Mouse (Mus musculus): Measurements from ENCODE around the gene Slu7.
A peak's percentile ranks its signal among the peaks of the same experiment; 100 is the strongest.

Slu7 gene

DNA sequence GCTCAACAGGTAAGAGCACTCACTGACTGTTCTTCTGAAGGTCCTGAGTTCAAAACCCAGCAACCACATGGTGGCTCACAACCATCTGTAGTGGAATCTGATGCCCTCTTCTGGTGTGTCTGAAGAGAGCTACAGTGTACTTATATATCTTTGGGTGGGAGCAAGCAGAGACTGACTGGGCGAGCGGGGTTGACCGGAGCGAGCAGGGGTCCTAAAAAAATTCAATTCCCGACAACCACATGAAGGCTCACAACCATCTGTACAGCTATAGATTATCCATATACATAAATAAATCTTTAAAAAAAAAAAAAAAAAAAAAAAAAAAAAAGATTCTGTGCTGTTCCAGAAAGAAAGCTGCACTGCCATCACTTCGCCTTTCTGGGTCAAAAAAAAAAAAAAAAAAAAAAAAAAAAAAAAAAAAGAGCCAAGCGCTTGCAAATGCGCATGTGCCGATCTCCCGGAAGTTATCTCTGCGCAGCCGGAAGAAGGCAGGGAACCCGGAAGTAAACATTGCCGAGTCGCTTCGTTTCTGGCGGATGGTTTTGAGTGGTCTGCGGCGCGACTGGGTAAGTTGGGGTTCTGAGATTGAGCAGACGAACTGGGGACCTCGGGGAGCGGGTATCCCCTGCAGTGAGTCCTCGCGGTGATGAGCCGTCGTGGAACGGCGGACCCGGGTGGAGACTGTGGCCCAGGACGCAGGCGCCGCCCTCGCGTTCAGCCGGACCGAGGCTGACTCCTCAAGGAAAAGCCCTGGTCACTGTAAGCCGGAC lies at the start of gene Slu7:
Slu7 (plus strand) TSS at position 491 of the 770 bp plus-strand sequence.
- peak; percentile 61 to 71 for DNase-seq (ENCODE audit: low spot score in 2 of 2)

GRCm38 (mm10) chr11:43385055-43385649 lies 48.4 kb upstream of the Slu7 start:
- peak; percentile 30 to 45 for DNase-seq (ENCODE audit: low spot score in 2 of 2)

GRCm38 (mm10) chr11:43385716-43386115 lies 47.8 kb upstream of the Slu7 start:
- DNase-seq (ENCODE audit: low spot score in 2 of 2) = no peak

DNA sequence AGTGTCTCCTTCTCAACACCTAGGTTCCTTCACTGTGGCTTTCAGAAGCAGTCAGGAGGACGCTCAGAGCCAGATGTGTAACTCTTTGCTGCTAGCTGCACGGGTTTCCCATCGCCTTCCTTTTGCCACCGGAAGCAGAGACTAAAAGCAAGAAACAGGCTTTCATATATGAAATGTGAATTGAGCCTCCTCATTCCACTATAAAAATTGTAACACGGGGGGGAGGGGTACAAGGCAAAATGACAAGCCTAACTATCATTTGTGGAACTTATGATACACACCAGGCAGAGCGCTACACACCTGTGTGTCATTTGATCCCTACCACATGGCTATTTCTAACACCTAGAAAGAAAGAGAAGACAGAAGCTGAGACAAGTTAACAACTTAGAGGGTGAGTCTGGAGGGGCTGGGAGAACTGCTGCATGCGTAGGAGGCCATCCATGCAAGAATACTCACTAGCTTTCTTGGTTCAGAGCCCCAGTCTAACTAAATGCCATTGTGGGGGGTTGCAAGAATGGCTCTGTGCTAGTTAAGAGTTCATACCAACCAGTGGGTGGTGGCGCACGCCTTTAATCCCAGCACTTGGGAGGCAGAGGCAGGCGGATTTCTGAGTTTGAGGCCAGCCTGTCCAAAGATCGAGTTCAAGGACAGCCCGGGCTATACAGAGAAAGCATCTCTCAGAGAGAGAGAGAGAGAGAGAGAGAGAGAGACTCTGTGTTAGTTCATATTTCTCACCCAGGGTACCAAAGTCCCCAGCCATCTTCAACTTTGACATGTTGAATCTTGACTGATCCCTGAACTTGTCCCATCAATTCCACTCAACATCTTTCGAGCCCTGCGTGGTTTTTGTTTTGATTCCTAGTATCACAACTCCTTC lies 46.3 kb upstream of the Slu7 start:
- DNase-seq (ENCODE audit: low spot score in 2 of 2) = no peak

DNA sequence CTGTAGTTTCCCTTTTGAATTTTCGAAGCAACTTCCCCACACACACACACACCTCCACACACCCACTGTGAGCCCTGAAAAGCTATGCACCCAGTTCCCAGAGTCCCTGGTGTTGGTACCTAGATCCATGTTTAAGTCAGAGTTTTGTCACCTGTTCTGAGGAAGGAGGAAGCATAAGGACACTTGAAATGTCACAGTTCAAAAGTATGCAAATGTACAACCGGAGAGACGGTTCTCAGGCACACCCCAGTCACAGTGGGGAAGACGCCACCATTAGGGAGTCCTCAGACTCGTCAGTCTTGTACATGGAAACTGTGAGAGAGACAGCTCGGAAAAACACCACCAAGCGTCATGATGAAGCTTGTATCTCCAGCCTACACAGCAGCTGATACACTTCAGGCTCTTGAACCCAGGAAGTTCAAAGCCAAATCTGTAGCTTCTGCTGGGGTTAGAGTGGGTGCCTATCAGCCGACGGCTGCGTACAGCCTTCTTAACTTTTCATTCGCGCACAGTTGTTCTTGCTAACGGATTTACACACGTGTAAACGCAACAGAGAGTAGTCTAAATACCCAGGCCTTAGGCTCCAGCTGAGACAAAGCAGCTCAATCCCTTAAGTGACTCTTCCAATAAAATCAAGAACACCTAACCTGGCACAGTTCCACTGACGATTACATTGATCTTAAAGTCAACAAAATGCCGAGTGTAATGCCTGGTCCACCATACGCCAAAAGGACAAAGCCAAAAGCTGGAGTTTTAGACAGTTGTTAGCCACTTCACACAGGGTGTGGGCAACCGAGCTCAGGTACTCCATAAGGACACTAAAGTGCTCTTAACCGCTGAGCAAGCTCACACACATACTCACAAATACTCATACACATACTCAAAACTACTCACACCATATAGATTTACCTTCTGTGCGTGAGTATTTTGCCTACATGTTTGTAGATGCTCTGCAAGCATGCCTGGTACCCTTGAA lies 45.1 kb upstream of the Slu7 start:
- DNase-seq (ENCODE audit: low spot score in 2 of 2) = no peak

DNA sequence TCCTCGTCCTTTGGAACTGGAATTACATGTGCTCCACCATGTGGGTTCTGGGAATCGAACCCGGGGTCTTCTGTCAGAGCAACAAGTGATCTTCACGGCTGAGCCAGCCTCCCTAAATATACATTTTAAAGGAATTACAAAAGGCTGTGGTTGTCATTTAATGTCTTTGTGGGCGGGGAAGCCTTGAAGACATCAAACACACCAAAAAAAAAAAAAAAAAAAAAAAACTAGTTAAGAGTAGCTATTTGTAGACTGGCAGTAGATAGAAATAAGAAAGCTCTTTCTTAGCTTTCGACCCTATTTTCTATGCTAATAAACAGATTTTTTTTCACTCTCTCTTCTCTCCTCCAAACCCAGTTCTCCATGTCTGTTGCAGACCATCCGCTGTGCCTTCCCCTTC lies 44.4 kb upstream of the Slu7 start:
- DNase-seq (ENCODE audit: low spot score in 2 of 2) = no peak

DNA sequence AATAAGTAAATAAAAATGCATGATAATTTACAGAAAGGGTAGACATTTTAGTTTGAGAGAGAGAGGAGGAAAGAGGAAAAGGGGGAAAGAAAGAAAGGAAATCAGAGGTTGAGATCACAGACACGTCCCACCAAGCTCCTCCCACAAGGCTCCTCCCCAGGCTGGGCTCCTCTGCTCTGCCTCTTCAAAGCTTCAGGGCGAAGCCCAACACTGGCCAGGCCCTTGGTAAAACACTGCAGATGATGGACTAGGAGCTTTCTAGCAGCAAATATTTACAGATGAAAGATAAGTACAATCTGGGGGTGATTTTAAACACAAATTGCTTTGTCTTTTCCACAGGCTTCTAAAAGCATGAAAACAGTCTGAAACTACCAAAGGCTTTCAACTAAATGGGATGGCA lies 40.8 kb upstream of the Slu7 start:
- no peak for DNase-seq (ENCODE audit: low spot score in 2 of 2)

DNA sequence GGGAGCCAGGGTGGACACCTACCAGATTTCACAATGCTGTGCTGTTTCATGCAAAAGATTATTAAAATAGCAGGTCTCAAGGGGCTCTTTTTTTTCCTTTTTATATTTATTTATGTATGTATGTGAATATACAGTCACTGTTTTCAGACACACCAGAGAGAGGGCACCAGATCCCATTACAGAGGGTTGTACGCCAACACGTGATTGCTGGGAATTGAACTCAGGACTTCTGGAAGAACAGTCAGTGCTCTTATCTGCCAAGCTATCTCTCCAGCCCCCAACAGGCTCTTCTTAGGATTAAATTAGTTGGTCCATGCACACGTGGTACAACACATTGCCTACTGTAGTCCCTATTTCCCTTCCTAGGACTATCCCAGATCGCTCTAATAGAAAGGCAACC lies 40.2 kb upstream of the Slu7 start:
- no peak for DNase-seq (ENCODE audit: low spot score in 2 of 2)

DNA sequence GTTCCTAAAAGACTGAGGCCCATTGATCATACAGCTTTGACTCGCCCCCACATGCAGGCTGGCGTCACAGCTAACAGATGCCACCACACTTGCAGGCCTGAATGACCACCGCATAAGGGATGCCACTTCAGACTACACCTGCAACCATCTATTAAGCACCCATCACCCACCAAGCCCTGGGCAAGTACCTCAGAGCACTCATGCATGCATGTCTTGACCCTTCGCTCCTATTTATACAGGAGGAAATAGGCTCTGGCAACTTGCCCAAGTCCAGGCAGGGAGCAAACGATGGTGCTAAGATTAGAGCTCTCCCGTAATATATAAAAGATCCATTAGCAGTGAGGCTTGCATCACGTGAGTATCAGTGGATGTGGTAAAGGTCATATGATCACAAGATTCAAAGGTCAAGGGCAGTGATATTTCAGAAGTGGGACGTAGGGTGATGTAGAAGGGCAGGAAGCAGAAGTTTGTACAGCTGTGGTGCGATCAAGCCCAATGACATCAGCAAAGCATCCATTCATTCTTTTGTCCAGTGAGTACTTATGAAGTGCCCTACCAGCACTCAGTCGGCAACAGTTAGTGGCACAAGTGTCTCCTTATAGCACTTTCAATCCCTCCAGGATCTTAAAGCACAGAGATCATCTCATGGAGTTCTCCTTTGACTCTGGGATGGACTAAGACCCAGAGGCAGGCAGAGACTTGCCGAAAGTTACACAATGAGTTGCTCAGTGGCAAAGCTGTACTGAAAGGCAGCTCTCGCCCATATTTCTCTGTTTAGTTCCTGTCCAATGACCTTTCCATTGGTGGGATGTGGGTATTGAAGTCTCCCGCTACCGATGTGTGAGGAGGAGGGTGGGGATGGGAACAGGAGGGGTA lies 38.2 kb upstream of the Slu7 start:
- no peak for DNase-seq (ENCODE audit: low spot score in 2 of 2)

DNA sequence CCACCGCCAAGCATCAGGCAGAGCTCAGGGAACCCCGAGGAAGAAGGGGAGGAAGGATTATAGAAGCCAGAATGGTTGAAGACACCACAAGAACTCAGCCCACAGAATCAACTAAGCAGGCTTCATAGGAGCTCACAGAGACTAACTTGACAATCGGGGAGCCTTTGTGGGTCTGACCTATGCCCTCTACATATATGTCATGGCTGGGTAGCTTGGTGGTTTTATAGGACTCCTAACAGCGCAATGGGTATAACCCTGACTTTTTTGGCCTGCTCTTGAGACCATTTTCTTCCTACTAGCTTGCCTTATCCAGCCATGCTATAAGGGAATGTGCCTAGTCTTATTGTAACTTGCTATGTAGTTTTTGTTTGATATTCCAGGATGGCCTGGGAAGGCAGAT lies 37.3 kb upstream of the Slu7 start:
- no peak for DNase-seq (ENCODE audit: low spot score in 2 of 2)

- DNase-seq (ENCODE audit: low spot score in 2 of 2) = no peak
Measured at GRCm38 (mm10) chr11:43396672-43397071, 36.9 kb upstream of the Slu7 start.

- DNase-seq (ENCODE audit: low spot score in 2 of 2) = no peak
Measured at GRCm38 (mm10) chr11:43399297-43399696, 34.2 kb upstream of the Slu7 start.

- DNase-seq (ENCODE audit: low spot score in 2 of 2) = no peak
Measured at GRCm38 (mm10) chr11:43400131-43400530, 33.4 kb upstream of the Slu7 start.

- DNase-seq (ENCODE audit: low spot score in 2 of 2) = no peak
Measured at GRCm38 (mm10) chr11:43404150-43404807, 29.3 kb upstream of the Slu7 start.

DNA sequence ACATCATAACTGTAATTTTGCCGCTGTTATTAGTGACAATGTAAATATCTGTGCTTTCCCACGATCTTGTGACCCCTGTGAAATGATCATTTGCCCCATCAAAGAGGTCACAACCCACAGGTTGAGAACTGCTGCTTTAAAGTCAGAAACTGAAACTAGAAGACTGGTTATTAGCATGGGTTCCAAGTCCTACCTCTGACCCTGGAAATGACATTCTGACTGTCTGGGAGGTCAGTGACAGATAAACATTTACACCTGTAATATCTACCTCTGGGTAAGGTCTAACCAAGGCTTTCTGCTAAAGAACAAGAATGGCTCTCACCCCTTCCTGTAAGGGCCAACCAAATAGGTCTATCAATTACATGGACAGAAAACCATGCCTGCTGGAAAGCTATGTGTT lies 24.7 kb upstream of the Slu7 start:
- no peak for DNase-seq (ENCODE audit: low spot score in 2 of 2)

DNA sequence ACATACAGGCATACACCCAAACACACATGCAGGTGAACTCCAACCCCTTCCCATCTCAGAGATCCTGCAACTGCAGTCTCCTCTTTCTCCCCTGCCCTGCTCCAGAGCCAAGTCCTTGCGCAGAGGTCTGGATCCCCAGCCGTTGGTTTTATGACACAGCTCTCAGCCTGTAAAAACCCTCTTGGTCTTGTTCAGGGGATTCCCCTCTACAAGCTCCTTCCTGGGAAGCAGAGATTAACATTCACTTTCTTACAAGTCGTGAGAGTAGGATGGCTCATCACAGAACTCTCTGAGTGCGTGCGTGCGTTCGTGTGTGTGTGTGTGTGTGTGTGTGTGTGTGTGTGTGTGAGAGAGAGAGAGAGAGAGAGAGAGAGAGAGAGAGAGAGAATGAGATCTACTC lies 23.3 kb upstream of the Slu7 start:
- no peak for DNase-seq (ENCODE audit: low spot score in 2 of 2)

- DNase-seq (ENCODE audit: low spot score in 2 of 2) = peak; percentile 66 to 73
Measured at GRCm38 (mm10) chr11:43411413-43411812, 22.1 kb upstream of the Slu7 start.

GRCm38 (mm10) chr11:43412771-43413451 lies 20.6 kb upstream of the Slu7 start:
- DNase-seq (ENCODE audit: low spot score in 2 of 2) = peak; percentile 92

DNA sequence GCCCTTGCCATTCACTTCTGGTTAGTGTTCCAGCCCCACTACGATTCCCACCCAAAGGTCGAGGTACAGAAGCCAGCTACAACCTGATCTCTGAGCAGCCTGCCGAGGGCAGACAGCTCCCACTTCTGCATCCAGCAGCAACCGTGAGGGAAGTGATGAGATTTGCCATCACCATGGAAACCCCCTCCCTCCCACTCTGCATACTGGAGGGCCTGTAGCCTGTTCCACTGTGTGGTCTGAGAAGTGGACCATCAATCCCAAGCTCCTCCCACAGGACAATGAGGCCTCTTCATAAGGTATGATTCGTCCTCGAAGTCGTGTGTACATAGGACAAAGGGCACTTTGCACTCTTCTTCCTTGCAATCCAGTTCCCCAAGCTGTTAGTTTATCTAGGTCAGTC lies 16.3 kb upstream of the Slu7 start:
- DNase-seq (ENCODE audit: low spot score in 2 of 2) = no peak

Data from right cerebral cortex, adult 2 months (tissue).